Mouse (Mus musculus): ENCODE measurements at regions not wholly inside any gene's neighbourhood (a gene's known extent, or its start where the extent isn't known, plus 50 kb on each side); places are given as distances from the start of the nearest gene placed in this dataset.

DNA sequence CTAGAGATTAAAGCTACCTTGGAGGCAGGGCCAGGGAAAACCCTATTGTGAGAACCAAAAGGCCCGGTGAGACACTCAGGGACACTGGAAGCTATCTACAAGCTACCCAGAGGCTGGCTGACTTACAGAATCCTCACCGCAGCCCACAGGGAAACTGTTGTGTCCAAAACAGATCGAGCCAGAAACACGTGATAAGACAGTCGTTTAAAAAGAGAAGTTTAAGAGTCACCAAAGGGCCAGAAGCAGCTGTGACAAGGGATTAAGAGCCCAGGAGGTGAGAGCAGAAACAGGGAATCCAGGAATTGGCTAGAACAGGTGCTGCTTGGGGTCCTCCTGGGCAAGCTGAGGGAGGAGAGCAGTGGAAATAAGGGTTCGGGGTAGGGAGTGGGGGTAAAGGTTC lies 73.2 kb upstream of the Eif4g2 start:
- TF ChIP-seq POLR2A (IDR thresholded peaks at IDR 0.05; ENCODE audit: insufficient read depth, low read depth, low read length) (peak; percentile 47; the same call in 1 of the 2 replicates), CTCF (IDR thresholded peaks at IDR 0.05) (no peak)
